Mouse (Mus musculus): ENCODE results near the gene Ephb1.

DNA sequence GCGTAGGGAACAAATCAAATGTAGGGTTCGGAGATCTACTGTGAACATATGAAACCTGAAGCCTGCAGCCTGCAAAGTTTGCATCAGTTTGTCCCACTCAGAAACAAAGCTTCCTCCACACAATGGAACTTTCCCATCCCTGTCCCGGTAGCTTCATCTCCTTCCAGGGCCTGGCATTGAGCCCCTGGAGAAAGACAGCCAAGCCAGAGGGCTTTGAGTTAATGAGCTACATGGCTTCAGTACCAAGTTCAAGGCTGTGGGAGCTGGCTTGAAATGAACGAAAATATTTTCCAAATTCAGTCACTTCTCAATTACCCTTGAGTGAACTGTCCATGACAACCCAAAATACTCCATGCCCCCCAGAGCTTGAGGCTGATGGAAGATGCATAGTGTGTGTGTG, 160.4 kb downstream of the Ephb1 start:
- TF ChIP-seq EP300 (optimal IDR thresholded peaks at IDR 0.05) = no peak
- no peak for TF ChIP-seq CTCF (IDR thresholded peaks at IDR 0.05; ENCODE audit: low read depth)
